23 mouse cellular contexts compared by ENCODE assay signal in genomic region chr13:44037774-44038294, GRCm38 (mm10).
"Had no signal": no experiment of that assay in that cellular context is flagged by ENCODE, and none has a peak within 500 bp of the region (broad histone marks: within the 10 kb centered on the region; RNA-seq: fewer than 3 reads in every experiment).

No protein-coding gene starts in this region.

- H3K27ac ChIP-seq: layer of hippocampus, adult 2 months; limb, embryonic 13.5 days; liver, embryonic 12.5 days; liver, embryonic 15.5 days; lung, embryonic 15.5 days; midbrain, embryonic 10.5 days; midbrain, embryonic 13.5 days; neural tube, embryonic 13.5 days; stomach, postnatal 0 days had no signal

- H3K4me3 ChIP-seq: layer of hippocampus, adult 2 months; limb, embryonic 10.5 days; limb, embryonic 13.5 days; liver, embryonic 12.5 days; liver, embryonic 15.5 days; lung, embryonic 15.5 days; megakaryocyte, embryonic 14.5 days; midbrain, embryonic 10.5 days; midbrain, embryonic 13.5 days; myocyte; neural tube, embryonic 13.5 days had no signal

- ATAC-seq: liver, embryonic 12.5 days; midbrain, embryonic 13.5 days; midbrain, embryonic 16.5 days had no signal

- H3K27me3 ChIP-seq: limb, embryonic 13.5 days; liver, embryonic 12.5 days; liver, embryonic 15.5 days; lung, embryonic 15.5 days; neural tube, embryonic 13.5 days had no signal

- H3K9me3 ChIP-seq: limb, embryonic 10.5 days; limb, embryonic 13.5 days; liver, embryonic 12.5 days; liver, embryonic 15.5 days; lung, embryonic 15.5 days; midbrain, embryonic 10.5 days; midbrain, embryonic 13.5 days; neural tube, embryonic 13.5 days had no signal

- H3K4me2 ChIP-seq: limb, embryonic 13.5 days; liver, embryonic 12.5 days; liver, embryonic 15.5 days; lung, embryonic 15.5 days; midbrain, embryonic 13.5 days; neural tube, embryonic 13.5 days had no signal

- DNase-seq: kidney, adult 11 months; layer of hippocampus, adult 9-11 months; liver; lung, adult 18-20 months; lung, postnatal 10 days; lung, postnatal 36 days; right cerebral cortex, adult 18-20 months; right cerebral cortex, postnatal 14 days; right cerebral cortex, postnatal 4 days; thymus, postnatal 25 days had no signal

- H3K4me1 ChIP-seq: liver, embryonic 12.5 days; liver, embryonic 15.5 days; lung, embryonic 15.5 days had no signal

- H3K36me3 ChIP-seq: limb, embryonic 10.5 days; limb, embryonic 13.5 days; liver, embryonic 12.5 days; liver, embryonic 15.5 days; lung, embryonic 15.5 days; midbrain, embryonic 10.5 days; midbrain, embryonic 13.5 days; neural tube, embryonic 13.5 days had no signal

- H3K9ac ChIP-seq: limb, embryonic 13.5 days; liver, embryonic 12.5 days; liver, embryonic 15.5 days; lung, embryonic 15.5 days; midbrain, embryonic 13.5 days; neural tube, embryonic 13.5 days had no signal
